Mouse (Mus musculus) CH12.LX (cell line): ENCODE measurements at regions not wholly inside any gene's neighbourhood (a gene's known extent, or its start where the extent isn't known, plus 50 kb on each side); places are given as distances from the start of the nearest gene placed in this dataset.

Source experiments
- DNase-seq: peaks from one replicate; pipeline ENCODE4 v3.0.0-alpha.2; 2013; ENCODE audit errors: extremely low read depth
- H3K27ac ChIP-seq: 2 replicates; pipeline ENCODE4 v1.5.1; 2012; ENCODE audit warnings: low read depth, mild to moderate bottlenecking, control low read depth, moderate library complexity; ENCODE audit not compliant: insufficient read depth
- H3K27me3 ChIP-seq: replicated peaks from 2 replicates; pipeline ENCODE3; 2012; ENCODE audit warnings: inconsistent platforms
- H3K36me3 ChIP-seq, 2 experiments: replicated peaks in 1 of 2; 2 replicates each; pipeline versions ENCODE3 to v1.6.1; 2012; ENCODE audit warnings: inconsistent platforms in 1 of 2, low read length in 1 of 2, mild to moderate bottlenecking in 1 of 2, mixed read lengths in 1 of 2, moderate library complexity in 1 of 2; ENCODE audit not compliant: control insufficient read depth in 1 of 2, insufficient read depth in 1 of 2
- H3K4me1 ChIP-seq, 2 experiments: 2 replicates each; pipeline ENCODE4 v1.6.1; 2012; ENCODE audit warnings: inconsistent platforms in 1 of 2, moderate library complexity in 1 of 2; ENCODE audit not compliant: insufficient read depth in 2 of 2, control insufficient read depth in 1 of 2
- H3K4me2 ChIP-seq: 2 replicates; pipeline ENCODE4 v1.6.1; 2012; ENCODE audit warnings: low read depth, mild to moderate bottlenecking, control low read depth; ENCODE audit not compliant: poor library complexity, insufficient read depth, severe bottlenecking
- H3K4me3 ChIP-seq, 3 experiments: fragments of 150-350 bp in 1 of 3; sonication (generic) in 1 of 3; replicated peaks in 1 of 3; 2 replicates each; pipeline versions ENCODE3 to v1.5.1; 2011 to 2012; ENCODE audit warnings: low read depth in 2 of 3, low read length in 2 of 3, mild to moderate bottlenecking in 2 of 3, moderate library complexity in 2 of 3, control low read depth in 1 of 3, improper control_type of control experiment in 1 of 3, inconsistent platforms in 1 of 3, mixed read lengths in 1 of 3; ENCODE audit not compliant: poor library complexity in 1 of 3
- H3K79me2 ChIP-seq: replicated peaks from 2 replicates; pipeline ENCODE4 v1.6.1; 2012; ENCODE audit warnings: mild to moderate bottlenecking, moderate library complexity; ENCODE audit not compliant: control insufficient read depth, poor library complexity, insufficient read depth, severe bottlenecking; ENCODE audit errors: extremely low read depth
- H3K9ac ChIP-seq: 2 replicates; pipeline ENCODE4 v1.6.1; 2012; ENCODE audit warnings: low read depth, mild to moderate bottlenecking, control low read depth, moderate library complexity; ENCODE audit not compliant: insufficient read depth
- H3K9me3 ChIP-seq: replicated peaks from 2 replicates; pipeline ENCODE3; 2012; ENCODE audit warnings: low read length, inconsistent platforms, mixed read lengths
- BHLHE40 ChIP-seq: IDR thresholded peaks from 2 replicates; pipeline ENCODE4 v1.6.1; 2011; ENCODE audit warnings: mild to moderate bottlenecking, low read depth, low read length, improper control_type of control experiment
- CTCF ChIP-seq, 2 experiments: IDR thresholded peaks in 1 of 2; conservative IDR thresholded peaks in 1 of 2; 2 replicates each; pipeline ENCODE4 v1.5.1; 2011 to 2012; ENCODE audit warnings: low read depth in 2 of 2, low read length in 2 of 2, improper control_type of control experiment in 1 of 2, inconsistent platforms in 1 of 2, mild to moderate bottlenecking in 1 of 2, moderate library complexity in 1 of 2
- ELF1 ChIP-seq: IDR thresholded peaks from 2 replicates; pipeline ENCODE4 v1.6.1; 2014; ENCODE audit warnings: low read depth, mild to moderate bottlenecking, inconsistent platforms, low read length, improper control_type of control experiment
- EP300 ChIP-seq: IDR thresholded peaks from 2 replicates; pipeline ENCODE4 v1.6.1; 2011; ENCODE audit warnings: low read length, improper control_type of control experiment
- ETS1 ChIP-seq: conservative IDR thresholded peaks from 2 replicates; pipeline ENCODE4 v1.6.1; 2012; ENCODE audit warnings: low read depth, mild to moderate bottlenecking, inconsistent platforms, low read length, improper control_type of control experiment, moderate library complexity
- GABPA ChIP-seq: IDR thresholded peaks from 2 replicates; pipeline ENCODE4 v1.6.1; 2012; ENCODE audit warnings: low read depth, low read length, improper control_type of control experiment, inconsistent platforms; ENCODE audit not compliant: insufficient replicate concordance
- HCFC1 ChIP-seq: IDR thresholded peaks from 2 replicates; pipeline ENCODE4 v1.6.1; 2012; ENCODE audit warnings: low read depth, mild to moderate bottlenecking, inconsistent platforms, low read length, improper control_type of control experiment
- IRF4 ChIP-seq: IDR thresholded peaks from 2 replicates; pipeline ENCODE4 v1.6.1; 2014; ENCODE audit warnings: low read depth, mild to moderate bottlenecking, inconsistent platforms, low read length, improper control_type of control experiment
- JUN ChIP-seq: IDR thresholded peaks from 2 replicates; pipeline ENCODE4 v1.6.1; 2011; ENCODE audit warnings: low read depth, mild to moderate bottlenecking, low read length, improper control_type of control experiment, moderate library complexity; ENCODE audit not compliant: insufficient read depth
- JUND ChIP-seq: conservative IDR thresholded peaks from 2 replicates; pipeline ENCODE4 v1.6.1; 2011; ENCODE audit warnings: low read depth, low read length, improper control_type of control experiment
- KAT2A ChIP-seq: IDR thresholded peaks from 2 replicates; pipeline ENCODE4 v1.6.1; 2012; ENCODE audit warnings: low read length, improper control_type of control experiment, inconsistent platforms; ENCODE audit not compliant: insufficient replicate concordance
- MAFK ChIP-seq: IDR thresholded peaks from 2 replicates; pipeline ENCODE4 v1.6.1; 2011; ENCODE audit warnings: low read length, improper control_type of control experiment; ENCODE audit not compliant: insufficient replicate concordance
- MAZ ChIP-seq: IDR thresholded peaks from 2 replicates; pipeline ENCODE4 v1.6.1; 2012; ENCODE audit warnings: low read depth, mild to moderate bottlenecking, inconsistent platforms, low read length, improper control_type of control experiment, moderate library complexity
- MYC ChIP-seq: IDR thresholded peaks from 2 replicates; pipeline ENCODE4 v1.6.1; 2011; ENCODE audit warnings: low read depth, mild to moderate bottlenecking, improper control_type of control experiment, low read length
- PAX5 ChIP-seq: IDR thresholded peaks from 2 replicates; pipeline ENCODE4 v1.6.1; 2012; ENCODE audit warnings: low read length, inconsistent platforms, mixed read lengths
- POLR2A ChIP-seq: IDR thresholded peaks from 2 replicates; pipeline ENCODE4 v1.6.1; 2011; ENCODE audit warnings: low read depth, mild to moderate bottlenecking, improper control_type of control experiment, low read length
- RAD21 ChIP-seq: IDR thresholded peaks from 2 replicates; pipeline ENCODE4 v1.6.1; 2011; ENCODE audit warnings: low read depth, mild to moderate bottlenecking, low read length, improper control_type of control experiment, moderate library complexity
- RCOR1 ChIP-seq: conservative IDR thresholded peaks from 2 replicates; pipeline ENCODE4 v1.6.1; 2012; ENCODE audit warnings: low read depth, mild to moderate bottlenecking, inconsistent platforms, low read length, improper control_type of control experiment
- SIN3A ChIP-seq: IDR thresholded peaks from 2 replicates; pipeline ENCODE4 v1.6.1; 2012; ENCODE audit warnings: low read length, improper control_type of control experiment, inconsistent platforms
- SMC3 ChIP-seq: IDR thresholded peaks from 2 replicates; pipeline ENCODE4 v1.6.1; 2011; ENCODE audit warnings: low read depth, low read length, improper control_type of control experiment
- UBTF ChIP-seq: IDR thresholded peaks from 2 replicates; pipeline ENCODE4 v1.6.1; 2012; ENCODE audit warnings: low read depth, mild to moderate bottlenecking, inconsistent platforms, low read length, improper control_type of control experiment, moderate library complexity
- USF1 ChIP-seq: IDR thresholded peaks from 2 replicates; pipeline ENCODE4 v1.6.1; 2014; ENCODE audit warnings: low read depth, mild to moderate bottlenecking, inconsistent platforms, low read length, improper control_type of control experiment
- ZMIZ1 ChIP-seq: IDR thresholded peaks from 2 replicates; pipeline ENCODE4 v1.6.1; 2012; ENCODE audit warnings: low read depth, mild to moderate bottlenecking, inconsistent platforms, low read length, improper control_type of control experiment
- ZNF384 ChIP-seq: IDR thresholded peaks from 2 replicates; pipeline ENCODE4 v1.6.1; 2012; ENCODE audit warnings: low read depth, low read length, improper control_type of control experiment, inconsistent platforms
- dilution Hi-C: fragments of 300-500 bp; cut with MboI; formaldehyde crosslinking; loops from 2 replicates; pipeline ENCODE4 v1.14.3; 2020; ENCODE audit warnings: low sequenced_read_pairs; ENCODE audit not compliant: extremely low pct_unique_long_range_greater_than_20kb, extremely low pct_ligation_motif_present
- in situ Hi-C: fragments of 300-500 bp; cut with MboI; formaldehyde crosslinking; loops from 3 replicates; pipeline ENCODE4 v1.14.3; 2019; ENCODE audit warnings: low sequenced_read_pairs, low pct_ligation_motif_present, low pct_unique_long_range_greater_than_20kb, mixed read lengths

- H3K9me3 ChIP-seq: no peaks in the 10 kb centered on the region
- no peaks in the 10 kb centered on the region for H3K27me3 ChIP-seq
- H3K4me1 ChIP-seq: no peaks in the 10 kb centered on the region
- no peak overlapping the region for H3K27ac ChIP-seq
- dilution Hi-C loops (no loop called here), in situ Hi-C loops (loop anchor here (25.0 kb wide), 2 partner anchors 265 to 340 kb away; partner anchors contain the start of genes Dpy19l2 and Tbx20)
- H3K36me3 ChIP-seq: no peaks in the 10 kb centered on the region
- no peaks in the 10 kb centered on the region for H3K79me2 ChIP-seq
- no peak overlapping the region for H3K4me3 ChIP-seq
- no peak overlapping the region for H3K9ac ChIP-seq
- TF ChIP-seq CTCF (conservative IDR thresholded peaks at IDR 0.05 in 1 of 2, IDR thresholded peaks at IDR 0.05 in 1 of 2; ENCODE audit: low read depth in 2 of 2, low read length in 2 of 2): peak; percentile 85 to 92
- no peak for TF ChIP-seq BHLHE40
- TF ChIP-seq POLR2A: no peak
- TF ChIP-seq GABPA: no peak
- TF ChIP-seq MAFK: no peak
- 0 out of 2 replicates have a peak, but pooled peaks have one; percentile 5 for TF ChIP-seq ZNF384
- peak; percentile 88 for TF ChIP-seq RAD21
- TF ChIP-seq SIN3A: no peak
- peak; percentile 78 for TF ChIP-seq SMC3
- TF ChIP-seq PAX5: no peak
- no peak for TF ChIP-seq ZMIZ1
- TF ChIP-seq UBTF: no peak
- H3K4me2 ChIP-seq: peak overlapping the region; percentile 34; the same call in 1 of the 2 replicates
- DNase-seq: peak; percentile 79
Observed at GRCm38 (mm10) chr9:25027581-25027980, 61.6 kb upstream of the Gm10181 start.

DNA sequence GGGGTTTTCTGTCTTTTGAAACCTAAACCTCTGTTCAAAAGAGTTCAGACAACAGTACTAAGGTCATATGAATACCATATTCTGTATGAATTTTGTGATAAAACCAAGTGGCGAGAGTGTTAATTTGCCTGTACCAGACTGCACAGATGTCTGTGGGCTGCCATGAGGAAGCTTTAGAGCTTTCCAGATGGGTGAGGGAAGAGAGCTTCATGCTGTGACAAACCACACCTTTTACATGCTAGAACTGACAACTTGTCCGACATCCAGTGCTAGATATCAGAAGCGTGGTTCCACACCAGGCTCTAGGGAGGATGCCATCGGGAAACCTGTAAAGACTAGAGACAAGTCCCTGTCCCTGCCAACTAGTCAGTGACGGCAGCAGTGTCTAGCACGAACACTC, 60.9 kb upstream of the Gm10181 start:
- DNase-seq: no peak
- H3K4me1 ChIP-seq: no peaks in the 10 kb centered on the region
- no peak overlapping the region for H3K9ac ChIP-seq
- H3K27me3 ChIP-seq: no peaks in the 10 kb centered on the region
- no peaks in the 10 kb centered on the region for H3K36me3 ChIP-seq
- TF ChIP-seq USF1 (no peak), MAFK (no peak), JUN (no peak), JUND (no peak), KAT2A (no peak), IRF4 (no peak), EP300 (no peak), HCFC1 (no peak), SMC3 (no peak), MAZ (no peak), ZMIZ1 (no peak), ETS1 (no peak), RCOR1 (no peak), MYC (no peak), RAD21 (no peak), ELF1 (no peak)
- H3K4me3 ChIP-seq: no peak overlapping the region
- dilution Hi-C loops (no loop called here), in situ Hi-C loops (loop anchor here (25.0 kb wide), 2 partner anchors 266 to 341 kb away; partner anchors contain the start of genes Dpy19l2 and Tbx20)
- no peaks in the 10 kb centered on the region for H3K9me3 ChIP-seq
- no peak overlapping the region for H3K4me2 ChIP-seq
- H3K27ac ChIP-seq: no peak overlapping the region
- no peaks in the 10 kb centered on the region for H3K79me2 ChIP-seq
